Mouse (Mus musculus): ENCODE measurements at regions not wholly inside any gene's neighbourhood (a gene's known extent, or its start where the extent isn't known, plus 50 kb on each side); places are given as distances from the start of the nearest gene placed in this dataset.
A peak's percentile ranks its signal among the peaks of the same experiment; 100 is the strongest.

DNA sequence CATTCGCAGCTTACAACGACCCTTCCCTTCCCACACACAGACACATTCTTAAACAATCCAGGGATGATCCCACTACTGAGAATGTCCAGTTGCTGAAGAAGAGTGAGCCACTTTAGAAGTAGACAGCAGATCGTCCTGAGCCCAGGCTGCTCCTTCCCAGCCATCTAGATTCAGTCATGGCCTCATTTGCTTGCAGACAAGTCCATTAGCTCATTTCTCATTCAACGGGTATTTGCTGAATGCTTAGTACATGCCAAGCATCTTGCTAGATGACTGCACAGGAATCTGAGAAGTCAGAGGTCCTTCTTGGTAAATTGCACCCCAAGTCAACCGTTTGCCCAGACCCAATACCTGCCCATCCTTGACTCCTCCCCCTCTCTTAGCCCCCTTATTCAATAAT, 57.8 kb downstream of the Ier5 start:
- DNase-seq (ENCODE audit: low spot score) = no peak

- no peak for DNase-seq (ENCODE audit: low spot score)
Measured at GRCm38 (mm10) chr1:155040939-155041371, 58.5 kb downstream of the Ier5 start.

DNA sequence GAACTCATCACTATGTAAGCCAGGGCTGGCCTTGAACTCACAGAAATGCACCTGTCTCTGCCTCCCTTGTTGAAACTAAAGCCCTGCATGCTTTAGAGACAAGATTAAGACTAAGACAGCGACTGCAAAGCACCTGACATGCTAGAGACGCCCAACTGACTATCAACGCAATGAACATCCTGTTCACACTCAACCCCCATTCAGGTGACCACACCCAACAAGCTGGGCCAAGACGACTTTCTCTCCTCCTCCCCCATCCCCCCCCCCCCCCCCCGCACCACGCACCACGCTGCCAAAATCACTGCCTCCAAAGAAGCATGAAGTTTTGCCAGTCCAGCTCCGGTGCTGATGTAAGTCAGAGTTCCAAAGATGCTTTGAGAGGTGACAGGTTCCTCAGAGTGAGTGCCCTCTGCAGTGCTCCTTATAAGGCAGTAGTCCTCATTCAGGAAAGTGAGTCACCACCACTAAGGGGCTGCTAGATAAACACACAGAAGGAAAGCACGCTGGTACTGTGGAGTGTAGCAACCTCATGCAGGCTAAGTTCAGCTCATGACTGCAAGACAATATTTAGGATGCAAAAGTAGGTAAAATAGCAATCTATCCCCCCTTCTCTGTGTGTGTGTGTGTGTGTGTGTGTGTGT, 59.2 kb downstream of the Ier5 start:
- no peak for DNase-seq (ENCODE audit: low spot score)

GRCm38 (mm10) chr1:155038631-155039625, 60.5 kb downstream of the Ier5 start:
- DNase-seq (ENCODE audit: low spot score) = peak; percentile 23

DNA sequence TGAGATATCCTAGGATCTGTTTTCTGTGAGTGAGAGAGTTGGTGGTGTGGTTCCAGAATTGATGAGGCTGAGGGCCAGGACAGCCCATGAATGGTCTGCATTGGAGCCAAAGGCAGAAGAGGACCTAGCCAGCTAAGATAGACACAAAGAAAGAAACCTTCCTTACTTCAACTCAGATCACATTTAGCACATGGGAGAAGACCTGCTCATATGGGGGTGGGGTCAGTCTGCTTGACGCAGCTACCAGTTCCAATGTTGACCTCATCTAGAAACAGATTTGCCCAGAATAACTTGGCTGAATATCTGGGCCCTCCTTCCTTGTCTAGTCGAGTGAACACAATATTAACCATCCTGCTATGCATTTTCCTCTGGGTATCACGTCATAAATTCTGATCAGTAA, 62.0 kb downstream of the Ier5 start:
- no peak for DNase-seq (ENCODE audit: low spot score)

DNA sequence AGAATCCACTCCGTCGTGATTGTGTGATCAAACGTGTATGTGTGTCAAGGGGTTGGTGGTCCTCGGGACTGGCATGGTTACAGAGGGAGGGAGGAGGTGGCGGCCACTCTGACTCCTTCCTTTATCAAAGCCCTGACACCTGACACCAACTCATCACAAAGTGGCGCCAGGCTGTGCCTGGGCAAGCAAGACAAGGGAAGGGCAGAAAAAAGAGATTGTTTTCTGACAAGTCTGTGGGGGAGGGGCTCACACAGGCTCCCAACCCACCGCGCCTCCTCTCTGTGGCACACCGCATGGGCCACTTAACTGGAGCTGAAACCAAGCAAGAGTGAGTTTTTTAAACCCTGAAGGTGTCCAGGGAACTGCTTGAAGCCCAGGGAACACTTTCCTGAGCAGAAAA, 68.5 kb downstream of the Ier5 start:
- DNase-seq (ENCODE audit: low spot score) = no peak

GRCm38 (mm10) chr1:155029195-155029879, 70.1 kb downstream of the Ier5 start:
- no peak for DNase-seq (ENCODE audit: low spot score)

DNA sequence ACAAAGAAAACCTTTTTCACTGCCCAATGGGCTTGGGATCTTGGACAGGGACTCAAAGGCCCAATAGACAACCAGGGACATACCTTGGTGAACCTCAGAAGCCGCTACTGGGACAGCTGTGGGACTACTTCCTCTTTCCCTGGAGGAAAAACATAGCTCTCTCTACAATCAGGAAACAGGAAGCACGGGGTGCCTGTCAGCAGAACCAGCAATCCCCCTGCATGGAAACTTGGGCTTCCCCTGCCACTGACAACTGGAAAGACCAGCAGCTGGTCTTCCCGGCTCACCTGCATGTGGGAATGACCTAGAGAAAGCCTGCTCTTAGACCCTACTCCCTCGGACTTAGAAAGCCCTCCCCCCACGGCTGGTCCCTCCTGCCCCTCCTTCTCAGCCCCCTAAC, 70.7 kb downstream of the Ier5 start:
- no peak for DNase-seq (ENCODE audit: low spot score)

DNA sequence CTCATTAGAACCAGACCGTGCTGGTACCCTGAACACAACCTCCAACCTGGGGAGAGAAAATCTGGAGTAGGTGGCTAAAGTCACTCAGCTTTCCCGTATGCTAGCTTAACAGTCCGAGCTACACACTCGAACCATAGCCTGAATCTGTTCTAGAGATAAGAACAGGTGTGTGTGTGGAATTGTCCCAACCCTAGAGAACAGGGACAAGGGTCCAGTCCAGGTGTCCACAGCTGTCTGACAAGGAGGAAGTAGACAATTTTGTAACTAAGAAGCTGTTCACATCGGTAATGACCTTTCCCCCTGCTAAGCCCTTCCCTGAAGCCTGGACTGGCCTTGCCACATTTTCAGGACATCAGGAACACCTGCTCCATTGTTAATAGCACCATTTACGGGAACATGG, 71.3 kb downstream of the Ier5 start:
- no peak for DNase-seq (ENCODE audit: low spot score)

- no peak for DNase-seq (ENCODE audit: low spot score)
Measured at GRCm38 (mm10) chr1:155027583-155027982, 71.9 kb downstream of the Ier5 start.

- DNase-seq (ENCODE audit: low spot score) = peak; percentile 45
Measured at GRCm38 (mm10) chr1:155025862-155026478, 73.5 kb downstream of the Ier5 start.

GRCm38 (mm10) chr1:155023324-155023723, 76.1 kb downstream of the Ier5 start:
- DNase-seq (ENCODE audit: low spot score) = no peak

- DNase-seq (ENCODE audit: low spot score) = no peak
Measured at GRCm38 (mm10) chr1:155015669-155016068, 83.8 kb downstream of the Ier5 start.

DNA sequence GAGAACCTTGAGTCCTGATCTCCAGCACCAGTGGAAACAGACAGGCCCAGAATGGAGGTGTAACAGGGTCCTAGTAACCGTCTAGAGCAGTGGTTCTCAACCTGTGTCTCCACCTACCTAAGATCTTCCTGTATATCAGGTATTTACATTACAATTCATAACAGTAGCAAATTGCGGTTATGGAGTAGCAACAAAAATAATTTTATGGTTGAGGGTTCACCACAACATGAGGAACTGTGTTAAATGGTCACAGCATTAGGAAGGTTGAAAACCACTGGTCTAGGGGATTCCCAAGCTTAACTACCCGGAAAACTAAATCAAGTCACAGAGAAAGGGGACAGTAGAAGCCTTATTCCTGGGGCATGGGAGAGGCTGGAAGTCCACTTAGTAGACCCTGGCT, 84.5 kb downstream of the Ier5 start:
- no peak for DNase-seq (ENCODE audit: low spot score)

DNA sequence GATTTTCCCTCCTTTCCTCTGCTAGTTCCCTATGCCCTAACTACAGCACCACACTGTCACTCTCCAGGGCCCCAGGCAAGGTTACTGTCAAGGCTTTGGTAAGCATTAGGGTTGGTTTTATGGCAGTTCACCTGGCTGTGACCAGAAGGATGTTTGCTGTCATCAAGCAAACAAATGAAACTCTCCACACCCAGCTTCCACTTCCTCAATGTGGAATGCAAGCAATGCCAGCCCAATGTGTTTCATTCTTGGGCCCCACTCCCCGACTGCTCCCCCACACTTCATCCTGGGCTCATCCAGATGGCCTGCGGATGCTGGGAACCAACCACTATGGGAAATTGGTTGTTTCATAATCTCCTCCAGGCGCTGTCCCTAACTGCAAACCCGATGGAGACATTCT, 85.7 kb downstream of the Ier5 start:
- no peak for DNase-seq (ENCODE audit: low spot score)

- no peak for DNase-seq (ENCODE audit: low spot score)
Measured at GRCm38 (mm10) chr1:155013361-155013760, 86.1 kb downstream of the Ier5 start.

- DNase-seq (ENCODE audit: low spot score) = peak; percentile 83
Measured at GRCm38 (mm10) chr1:155006539-155007486, 92.6 kb downstream of the Ier5 start.

- no peak for DNase-seq (ENCODE audit: low spot score)
Measured at GRCm38 (mm10) chr1:155006099-155006498, 93.3 kb downstream of the Ier5 start.

DNA sequence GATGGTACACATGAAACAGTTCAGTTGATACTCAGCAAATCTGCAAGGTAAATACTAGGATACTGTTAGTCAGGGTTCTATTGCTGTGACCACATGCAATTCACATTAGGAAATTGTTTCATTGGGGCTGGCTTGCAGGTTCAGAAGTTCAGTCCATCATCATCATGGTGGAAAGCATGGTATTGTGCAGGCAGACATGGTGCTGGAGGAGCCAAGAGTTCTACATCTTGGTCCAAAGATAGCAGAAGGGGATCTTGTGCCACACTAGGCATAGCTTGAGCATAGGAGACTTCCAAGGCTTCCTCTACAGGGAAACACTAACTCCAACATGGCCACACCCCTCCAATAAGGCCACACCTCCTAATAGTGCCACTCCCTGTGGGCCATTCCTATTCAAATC, 99.1 kb downstream of the Ier5 start:
- no peak for DNase-seq (ENCODE audit: low spot score)

GRCm38 (mm10) chr1:154999501-155000131, 99.8 kb downstream of the Ier5 start:
- DNase-seq (ENCODE audit: low spot score) = no peak
